Mouse (Mus musculus) ES-E14 (cell line): ENCODE data around the gene Hbb-bh2. TPM values are rescaled to one million over a fixed set of nuclear protein-coding genes. Genes with fewer than 3 reads are reported as not detected.

Experiments used
- DNase-seq: peaks from one replicate; pipeline ENCODE4 v3.0.0-alpha.2; 2013; ENCODE audit warnings: low read depth, low spot score
- H3K27ac ChIP-seq: 2 replicates; pipeline ENCODE4 v1.5.1; 2012; ENCODE audit warnings: low read depth, mild to moderate bottlenecking, low read length, moderate library complexity, mixed read lengths; ENCODE audit not compliant: poor library complexity, insufficient read depth, severe bottlenecking
- H3K36me3 ChIP-seq: 2 replicates; pipeline ENCODE4 v1.6.1; 2012; ENCODE audit warnings: mild to moderate bottlenecking, low read length, moderate library complexity, mixed read lengths; ENCODE audit not compliant: control insufficient read depth, poor library complexity, insufficient read depth, severe bottlenecking
- H3K4me1 ChIP-seq, 2 experiments: fragments of 150-350 bp in 1 of 2; sonication (generic) in 1 of 2; 2 replicates each; pipeline ENCODE4 v1.6.1; 2012; ENCODE audit warnings: low read length in 2 of 2, mild to moderate bottlenecking in 1 of 2, mixed read lengths in 1 of 2; ENCODE audit not compliant: control insufficient read depth in 2 of 2, insufficient read depth in 2 of 2, poor library complexity in 1 of 2
- H3K4me3 ChIP-seq, 2 experiments: fragments of 150-350 bp in 1 of 2; sonication (generic) in 1 of 2; 2 replicates each; pipeline ENCODE4 v1.5.1; 2012; ENCODE audit warnings: low read length in 2 of 2, low read depth in 1 of 2, mild to moderate bottlenecking in 1 of 2, mixed read lengths in 1 of 2; ENCODE audit not compliant: insufficient read depth in 1 of 2, poor library complexity in 1 of 2, severe bottlenecking in 1 of 2
- H3K9ac ChIP-seq: 2 replicates; pipeline ENCODE4 v1.6.1; 2012; ENCODE audit warnings: low read depth, mild to moderate bottlenecking, low read length, mixed read lengths; ENCODE audit not compliant: poor library complexity, insufficient read depth, severe bottlenecking
- H3K9me3 ChIP-seq: fragments of 150-350 bp; sonication (generic); 2 replicates; pipeline ENCODE4 v1.6.1; 2012; ENCODE audit warnings: low read depth, mild to moderate bottlenecking, low read length; ENCODE audit not compliant: control insufficient read depth, insufficient read depth
- CHD2 ChIP-seq: IDR thresholded peaks from 2 replicates; pipeline ENCODE4 v1.6.1; 2014; ENCODE audit warnings: mild to moderate bottlenecking, low read depth, low read length, inconsistent platforms
- HCFC1 ChIP-seq: IDR thresholded peaks from 2 replicates; pipeline ENCODE4 v1.6.1; 2012; ENCODE audit warnings: low read length, inconsistent platforms, borderline replicate concordance; ENCODE audit not compliant: insufficient read depth
- MAFK ChIP-seq: IDR thresholded peaks from 2 replicates; pipeline ENCODE4 v1.6.1; 2014; ENCODE audit warnings: mild to moderate bottlenecking, low read depth, low read length, inconsistent platforms; ENCODE audit not compliant: insufficient read depth
- ZC3H11A ChIP-seq: IDR thresholded peaks from 2 replicates; pipeline ENCODE4 v1.6.1; 2012; ENCODE audit warnings: low read depth, mild to moderate bottlenecking, inconsistent platforms, low read length, borderline replicate concordance
- ZNF384 ChIP-seq: IDR thresholded peaks from 2 replicates; pipeline ENCODE4 v1.6.1; 2012; ENCODE audit warnings: low read depth, low read length, inconsistent platforms
- in situ Hi-C, 2 experiments: fragments of 600-800 bp; cut with MboI; formaldehyde crosslinking; loops; one replicate each; pipeline ENCODE4 v1.15.1; 2025; ENCODE audit warnings: low sequenced_read_pairs in 2 of 2, inconsistent platforms in 1 of 2; ENCODE audit not compliant: unreplicated experiment in 2 of 2
- total RNA-seq: library from RNA; depleted of rRNA; stranded (reverse); fragments of 300-350 nt; gene quantifications from 2 replicates; pipeline ENCODE4 v1.2.3, GENCODE M21; 2012; rRNA removed

Gene Hbb-bh2
- total RNA-seq, 1 experiment = not detected

- no peak overlapping the region for H3K4me3 ChIP-seq
- H3K9me3 ChIP-seq = no peaks in the 10 kb centered on the region
- H3K4me1 ChIP-seq = no peaks in the 10 kb centered on the region
- no peak overlapping the region for H3K9ac ChIP-seq
- no peaks in the 10 kb centered on the region for H3K36me3 ChIP-seq
- no peak overlapping the region for H3K27ac ChIP-seq
- DNase-seq = no peak
- TF ChIP-seq ZNF384 = no peak
- TF ChIP-seq HCFC1 = no peak
- TF ChIP-seq CHD2 = no peak
- TF ChIP-seq MAFK = no peak
- TF ChIP-seq ZC3H11A = no peak
- in situ Hi-C loops = no loop called here
These were observed 47.5 kb downstream of the Hbb-bh2 start for GRCm38 (mm10) chr7:103792669-103793388.

GRCm38 (mm10) chr7:103791721-103792120 lies 48.6 kb downstream of the Hbb-bh2 start, which contains the start of gene Olfr67:
TSS of gene Olfr67 (minus strand) at chr7:103791821.
- Histone ChIP-seq H3K9me3 (no peaks in the 10 kb centered on the region), H3K27ac (no peak within 1 kb of the TSS), H3K4me1 (no peaks in the 10 kb centered on the region), H3K4me3 (no peak within 1 kb of the TSS), H3K36me3 (no peaks in the 10 kb centered on the region), H3K9ac (no peak within 1 kb of the TSS)
- DNase-seq = no peak
- TF ChIP-seq CHD2 (no peak), MAFK (no peak), HCFC1 (no peak), ZC3H11A (no peak), ZNF384 (no peak)
- in situ Hi-C loops = no loop called here

Other genes with a start within 250 kb of the Hbb-bh2 start
- gene Olfr619, start 239.9 kb downstream of the Hbb-bh2 start, total RNA-seq = not detected in 2 replicates
- gene Olfr620, start 228.0 kb downstream of the Hbb-bh2 start, total RNA-seq = not detected in 2 replicates
- gene Olfr622, start 197.8 kb downstream of the Hbb-bh2 start, total RNA-seq = not detected in 2 replicates
- gene Olfr623, start 176.8 kb downstream of the Hbb-bh2 start, total RNA-seq = not detected in 2 replicates
- gene Olfr624, start 169.3 kb downstream of the Hbb-bh2 start, total RNA-seq = 0.04 TPM in 1 of 2 replicates, not detected in the other
- gene Olfr625-ps1, start 157.8 kb downstream of the Hbb-bh2 start, total RNA-seq = not detected in 2 replicates
- not detected in 2 replicates for gene Olfr243, start 125.8 kb downstream of the Hbb-bh2 start, total RNA-seq
- gene Olfr628, start 110.1 kb downstream of the Hbb-bh2 start, total RNA-seq = not detected in 2 replicates
- not detected in 2 replicates for gene Olfr629, start 95.6 kb downstream of the Hbb-bh2 start, total RNA-seq
- not detected in 2 replicates for gene Olfr630, start 83.2 kb downstream of the Hbb-bh2 start, total RNA-seq
- gene Olfr69, start 68.9 kb downstream of the Hbb-bh2 start, total RNA-seq = not detected in 2 replicates
- gene Olfr68, start 60.8 kb downstream of the Hbb-bh2 start, total RNA-seq = not detected in 2 replicates
- gene Olfr67, start 48.7 kb downstream of the Hbb-bh2 start, total RNA-seq = not detected in 2 replicates
- not detected in 2 replicates for gene Hbb-bt, start 26.5 kb downstream of the Hbb-bh2 start, total RNA-seq
- not detected in 2 replicates for gene Hbb-bs, start 12.4 kb downstream of the Hbb-bh2 start, total RNA-seq
- gene Hbb-bh1, start 2.6 kb upstream of the Hbb-bh2 start, total RNA-seq = not detected in 2 replicates
- not detected in 2 replicates for gene Hbb-y, start 12.7 kb upstream of the Hbb-bh2 start, total RNA-seq
- not detected in 2 replicates for gene Olfr66, start 45.7 kb upstream of the Hbb-bh2 start, total RNA-seq
- not detected in 2 replicates for gene Olfr64, start 54.0 kb upstream of the Hbb-bh2 start, total RNA-seq
- gene Olfr65, start 63.0 kb upstream of the Hbb-bh2 start, total RNA-seq = not detected in 2 replicates
- gene Olfr631, start 88.3 kb upstream of the Hbb-bh2 start, total RNA-seq = not detected in 2 replicates
- not detected in 2 replicates for gene Olfr632, start 93.8 kb upstream of the Hbb-bh2 start, total RNA-seq
- not detected in 2 replicates for gene Olfr633, start 103.9 kb upstream of the Hbb-bh2 start, total RNA-seq
- not detected in 2 replicates for gene Olfr635, start 130.6 kb upstream of the Hbb-bh2 start, total RNA-seq
- gene Olfr638, start 158.2 kb upstream of the Hbb-bh2 start, total RNA-seq = not detected in 2 replicates
- 0.42 and 0.45 TPM in 2 replicates for gene Olfr639, start 176.8 kb upstream of the Hbb-bh2 start, total RNA-seq
- gene Olfr640, start 185.1 kb upstream of the Hbb-bh2 start, total RNA-seq = not detected in 2 replicates
- gene Olfr641, start 194.9 kb upstream of the Hbb-bh2 start, total RNA-seq = not detected in 2 replicates
- not detected in 2 replicates for gene Olfr642, start 212.1 kb upstream of the Hbb-bh2 start, total RNA-seq
- gene 4930516K23Rik, start 220.9 kb upstream of the Hbb-bh2 start, total RNA-seq = not detected in 2 replicates
- not detected in 2 replicates for gene Olfr644, start 231.3 kb upstream of the Hbb-bh2 start, total RNA-seq
- gene Olfr645, start 244.9 kb upstream of the Hbb-bh2 start, total RNA-seq = not detected in 2 replicates